Mouse (Mus musculus) limb, embryonic 12.5 days (tissue): ENCODE measurements around the gene Rbfox3. TPM values are rescaled to one million over a fixed set of nuclear protein-coding genes. Genes with fewer than 3 reads are reported as not detected.

Source experiments
- ATAC-seq: fragments of 200-750 bp; cut with Nextera tagmentation; 2 replicates; pipeline ENCODE4 v1.8.0; 2017; ENCODE audit warnings: low read depth, moderate TSS enrichment; ENCODE audit not compliant: insufficient number of reproducible peaks, insufficient read depth, low FRiP score, low TSS enrichment
- H3K27ac ChIP-seq: fragments of 300-500 bp; sonication (generic); 2 replicates; pipeline ENCODE4 v1.5.1; 2016; ENCODE audit warnings: mild to moderate bottlenecking, moderate library complexity
- H3K27me3 ChIP-seq: fragments of 300-500 bp; sonication (generic); 2 replicates; pipeline ENCODE4 v1.6.1; 2016; ENCODE audit warnings: mild to moderate bottlenecking, moderate library complexity
- H3K36me3 ChIP-seq: fragments of 300-500 bp; sonication (generic); 2 replicates; pipeline ENCODE4 v1.6.1; 2016; ENCODE audit warnings: mild to moderate bottlenecking, moderate library complexity
- H3K4me1 ChIP-seq: fragments of 300-500 bp; sonication (generic); replicated peaks from 2 replicates; pipeline ENCODE4 v1.6.1; 2016
- H3K4me2 ChIP-seq: fragments of 300-500 bp; sonication (generic); 2 replicates; pipeline ENCODE4 v1.6.1; 2016; ENCODE audit warnings: mild to moderate bottlenecking, moderate library complexity
- H3K4me3 ChIP-seq: fragments of 300-500 bp; sonication (generic); replicated peaks from 2 replicates; pipeline ENCODE4 v1.5.1; 2016; ENCODE audit warnings: mild to moderate bottlenecking
- H3K9ac ChIP-seq: fragments of 300-500 bp; sonication (generic); replicated peaks from 2 replicates; pipeline ENCODE4 v1.6.1; 2016; ENCODE audit warnings: mild to moderate bottlenecking, moderate library complexity
- H3K9me3 ChIP-seq: fragments of 300-500 bp; sonication (generic); 2 replicates; pipeline ENCODE4 v1.6.1; 2016; ENCODE audit warnings: mild to moderate bottlenecking, moderate library complexity
- WGBS: fragments of 180-500 bp; shearing (Covaris S2); methylation state at CpG from one replicate; pipeline ENCODE4 v1.1.7; 2016; 5-methylcytosine and 5-hydroxymethylcytosine counted together
- polyA plus RNA-seq: library from polyadenylated mRNA; unstranded; fragments of >200 nt; fragmentation: Nextera tagmentation; extraction: Ambion mirVana; gene quantifications from 2 replicates; pipeline ENCODE4 v1.2.1, GENCODE M21; 2016

Gene Rbfox3
- polyA plus RNA-seq, 1 experiment from 2014 or later: 3.9 TPM

DNA sequence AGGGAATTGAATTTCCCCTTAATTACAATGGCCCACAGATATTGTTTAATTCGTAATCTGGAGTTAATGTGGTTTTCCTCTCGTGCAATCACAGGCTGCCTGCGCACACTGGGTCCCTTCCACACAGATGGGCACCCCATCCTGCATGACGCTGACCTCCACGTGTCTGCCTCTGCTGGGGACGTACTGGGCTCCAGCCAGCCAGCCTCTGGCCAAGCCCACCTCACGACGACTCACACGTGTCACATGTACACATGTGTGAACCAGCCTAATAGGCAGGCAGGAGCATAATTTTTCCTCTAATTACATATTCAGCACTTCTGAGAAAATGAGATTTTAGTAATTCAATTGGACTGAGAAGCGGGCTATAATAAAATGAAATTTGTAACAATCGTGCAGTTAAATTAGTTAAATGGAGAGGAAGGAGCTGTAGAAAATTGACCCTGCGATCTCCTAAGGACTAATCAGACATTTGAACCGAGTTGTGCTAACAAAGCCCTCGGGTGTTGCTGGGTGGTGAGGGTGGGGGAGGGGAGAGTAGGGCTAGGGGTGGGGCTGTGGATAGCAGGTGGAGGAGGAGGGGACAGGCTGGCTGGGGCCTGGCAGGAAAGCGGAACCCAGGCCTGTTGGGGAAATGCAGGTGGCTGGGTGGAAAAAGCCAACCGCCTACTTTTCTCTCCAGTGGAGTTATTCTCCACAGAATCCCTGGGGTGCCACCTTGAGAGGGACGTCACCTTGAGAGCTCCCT lies 360.4 kb downstream of the Rbfox3 start:
- H3K9me3 ChIP-seq: no peaks in the 10 kb centered on the region
- H3K4me1 ChIP-seq: peaks cover 9% of the 10 kb centered on the region
- H3K4me3 ChIP-seq: no peak overlapping the region
- no peak overlapping the region for H3K4me2 ChIP-seq
- ATAC-seq: no peak
- 31% methylated on average over 17 of the region's 17 CpGs for WGBS
- no peak overlapping the region for H3K27ac ChIP-seq
- H3K36me3 ChIP-seq: no peaks in the 10 kb centered on the region
- H3K9ac ChIP-seq: no peak overlapping the region; the same call in 1 of the 2 replicates
- H3K27me3 ChIP-seq: peaks cover 60% of the 10 kb centered on the region

DNA sequence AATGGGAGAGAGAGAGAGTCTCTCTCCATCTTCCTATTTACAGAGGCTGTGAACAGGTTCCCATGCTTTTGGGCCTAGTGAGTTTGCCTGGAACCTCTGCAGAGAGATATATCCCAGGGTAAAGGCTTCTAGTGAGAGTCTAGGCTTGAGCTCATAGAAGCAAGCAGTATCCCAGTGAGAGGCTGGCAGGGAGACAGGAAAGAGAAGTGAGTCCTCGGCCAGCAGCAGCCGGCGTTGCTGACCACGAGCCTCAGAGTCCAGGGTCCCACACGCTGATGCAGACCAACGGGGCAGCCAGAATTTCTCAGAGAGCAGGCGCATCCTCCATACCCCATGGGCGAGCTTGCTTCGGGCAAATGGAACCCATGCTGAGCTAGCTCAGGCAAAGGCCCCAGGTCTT lies 363.2 kb downstream of the Rbfox3 start:
- Histone ChIP-seq H3K9me3 (no peaks in the 10 kb centered on the region), H3K4me3 (no peak overlapping the region)

DNA sequence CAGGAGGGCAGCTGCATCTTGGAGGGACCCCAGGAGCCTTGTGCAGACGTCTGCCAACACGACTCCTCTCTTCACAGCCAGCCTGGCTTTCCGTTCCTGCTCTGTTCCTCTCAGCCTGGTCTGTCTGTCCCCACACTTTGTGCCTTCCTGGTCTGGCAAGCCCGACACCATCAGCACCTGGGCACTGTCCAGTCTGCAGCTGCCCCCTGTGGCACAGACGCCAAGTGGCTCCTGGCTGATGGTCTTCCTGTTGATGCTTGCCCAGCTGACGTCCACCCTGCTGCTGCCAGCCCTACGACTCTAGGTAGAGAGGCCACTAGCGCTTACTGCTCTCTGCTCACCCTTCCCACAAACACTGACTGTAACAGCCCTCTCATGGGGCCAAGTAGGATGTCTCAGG lies 365.1 kb downstream of the Rbfox3 start:
- Histone ChIP-seq H3K27ac (no peak overlapping the region), H3K4me2 (no peak overlapping the region), H3K9me3 (no peaks in the 10 kb centered on the region), H3K27me3 (peaks cover 28% of the 10 kb centered on the region; the same call in 1 of the 2 replicates), H3K4me3 (no peak overlapping the region), H3K4me1 (peaks cover 6% of the 10 kb centered on the region), H3K9ac (no peak overlapping the region), H3K36me3 (no peaks in the 10 kb centered on the region)
- WGBS: 74% methylated on average over 8 of the region's 8 CpGs
- no peak for ATAC-seq

More for the DNA sequence above, 363.2 kb downstream of the Rbfox3 start:
- no peak overlapping the region for H3K27ac ChIP-seq
- ATAC-seq: no peak
- no peaks in the 10 kb centered on the region for H3K36me3 ChIP-seq
- WGBS: 93% methylated on average over 9 of the region's 9 CpGs
- peaks cover 9% of the 10 kb centered on the region for H3K4me1 ChIP-seq
- H3K27me3 ChIP-seq: peaks cover 36% of the 10 kb centered on the region; the same call in 1 of the 2 replicates
- no peak overlapping the region for H3K4me2 ChIP-seq
- no peak overlapping the region for H3K9ac ChIP-seq

- Histone ChIP-seq H3K4me2 (no peak overlapping the region), H3K36me3 (no peaks in the 10 kb centered on the region), H3K4me1 (no peaks in the 10 kb centered on the region), H3K4me3 (no peak overlapping the region), H3K9ac (no peak overlapping the region), H3K27me3 (peaks cover 25% of the 10 kb centered on the region; the same call in 1 of the 2 replicates), H3K27ac (no peak overlapping the region), H3K9me3 (no peaks in the 10 kb centered on the region)
- ATAC-seq: no peak
- WGBS: 16% methylated on average over 4 of the region's 4 CpGs
Measured at GRCm38 (mm10) chr11:118545690-118546089, 365.7 kb downstream of the Rbfox3 start.

DNA sequence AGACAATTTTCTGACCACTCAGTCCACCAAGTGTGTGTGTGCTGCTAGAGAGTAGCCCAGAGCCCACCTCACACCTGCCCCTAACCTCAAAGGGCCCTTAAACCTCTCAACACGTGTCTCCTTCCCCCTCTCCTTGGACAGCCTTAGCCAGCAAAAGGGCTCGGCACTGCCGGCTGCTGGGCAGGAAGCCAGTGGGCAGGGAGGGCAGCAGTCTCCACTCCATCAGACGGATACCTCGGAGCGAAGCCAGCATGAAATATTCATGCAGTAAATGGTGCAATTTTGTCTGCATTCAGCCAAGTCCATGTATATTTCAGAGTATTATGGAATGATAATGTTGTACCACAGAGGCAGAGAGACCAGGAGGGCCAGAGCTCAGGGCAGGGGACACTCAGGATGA lies 366.8 kb downstream of the Rbfox3 start:
- peaks cover 24% of the 10 kb centered on the region; the same call in 1 of the 2 replicates for H3K27me3 ChIP-seq
- no peak overlapping the region for H3K27ac ChIP-seq
- no peaks in the 10 kb centered on the region for H3K36me3 ChIP-seq
- no peak overlapping the region for H3K9ac ChIP-seq
- ATAC-seq: no peak
- H3K9me3 ChIP-seq: no peaks in the 10 kb centered on the region
- no peaks in the 10 kb centered on the region for H3K4me1 ChIP-seq
- no peak overlapping the region for H3K4me3 ChIP-seq
- no peak overlapping the region for H3K4me2 ChIP-seq
- 74% methylated on average over 6 of the region's 6 CpGs for WGBS

DNA sequence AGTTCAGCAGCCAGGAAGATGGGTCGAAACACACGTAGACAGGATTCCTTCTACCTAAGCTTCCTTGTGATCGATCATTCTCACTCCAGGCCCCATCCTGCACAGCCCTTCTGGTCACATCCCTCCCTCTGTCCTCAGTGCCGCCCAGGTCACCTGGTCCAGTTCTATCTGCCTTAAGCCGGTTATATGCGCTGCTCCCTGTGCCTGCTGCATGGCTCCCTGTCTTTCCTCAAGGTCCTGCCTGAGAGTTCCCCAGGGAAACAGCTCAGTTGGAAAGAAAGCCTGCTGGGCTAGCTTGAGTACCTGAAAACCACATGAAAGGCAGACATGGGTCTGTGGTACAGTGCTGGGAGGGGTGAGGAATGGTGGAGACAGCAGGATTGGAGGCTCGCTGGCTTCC lies 368.5 kb downstream of the Rbfox3 start:
- 64% methylated on average over 7 of the region's 7 CpGs for WGBS
- H3K4me2 ChIP-seq: no peak overlapping the region
- no peak for ATAC-seq
- H3K4me3 ChIP-seq: no peak overlapping the region
- no peaks in the 10 kb centered on the region for H3K9me3 ChIP-seq
- H3K36me3 ChIP-seq: no peaks in the 10 kb centered on the region
- no peaks in the 10 kb centered on the region for H3K4me1 ChIP-seq
- H3K9ac ChIP-seq: no peak overlapping the region
- H3K27ac ChIP-seq: no peak overlapping the region
- peaks cover 21% of the 10 kb centered on the region; the same call in 1 of the 2 replicates for H3K27me3 ChIP-seq

GRCm38 (mm10) chr11:118540411-118541026 lies 370.9 kb downstream of the Rbfox3 start:
- no peaks in the 10 kb centered on the region for H3K4me1 ChIP-seq
- no peak overlapping the region for H3K9ac ChIP-seq
- 56% methylated on average over 12 of the region's 12 CpGs for WGBS
- peaks cover 22% of the 10 kb centered on the region for H3K27me3 ChIP-seq
- H3K36me3 ChIP-seq: no peaks in the 10 kb centered on the region
- H3K9me3 ChIP-seq: no peaks in the 10 kb centered on the region
- no peak overlapping the region for H3K4me3 ChIP-seq
- no peak overlapping the region for H3K27ac ChIP-seq
- ATAC-seq: no peak
- H3K4me2 ChIP-seq: no peak overlapping the region

DNA sequence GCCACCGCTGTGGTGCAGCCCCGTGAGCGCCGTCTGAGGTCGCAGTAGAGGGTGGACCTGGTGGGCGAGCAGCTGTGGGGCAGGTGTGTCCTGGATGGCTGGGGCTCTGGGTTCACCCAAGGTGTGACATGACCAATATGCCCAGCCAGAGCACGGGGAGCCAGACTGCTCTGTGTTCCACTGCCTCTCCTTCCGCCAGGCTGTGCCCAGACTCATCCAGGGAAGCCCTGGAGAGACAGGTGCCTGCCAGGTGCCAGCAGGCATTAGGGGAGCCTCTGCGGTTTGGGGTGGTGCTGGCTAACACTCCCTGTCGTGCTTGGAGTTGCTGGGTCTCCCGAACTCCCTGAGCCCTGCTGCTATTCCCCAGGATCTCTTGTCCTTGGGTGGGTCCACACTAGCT lies 373.4 kb downstream of the Rbfox3 start:
- no peak for ATAC-seq
- H3K27ac ChIP-seq: no peak overlapping the region
- no peaks in the 10 kb centered on the region for H3K9me3 ChIP-seq
- peaks cover 32% of the 10 kb centered on the region for H3K27me3 ChIP-seq
- H3K4me3 ChIP-seq: no peak overlapping the region
- peaks cover 11% of the 10 kb centered on the region for H3K4me1 ChIP-seq
- H3K36me3 ChIP-seq: no peaks in the 10 kb centered on the region
- no peak overlapping the region for H3K4me2 ChIP-seq
- no peak overlapping the region for H3K9ac ChIP-seq
- WGBS: 79% methylated on average over 11 of the region's 11 CpGs

GRCm38 (mm10) chr11:118534382-118535092 lies 376.9 kb downstream of the Rbfox3 start:
- no peak overlapping the region for H3K27ac ChIP-seq
- no peaks in the 10 kb centered on the region for H3K9me3 ChIP-seq
- peaks cover 18% of the 10 kb centered on the region for H3K4me1 ChIP-seq
- 20% methylated on average over 18 of the region's 18 CpGs for WGBS
- H3K36me3 ChIP-seq: no peaks in the 10 kb centered on the region
- no peak overlapping the region for H3K4me3 ChIP-seq
- ATAC-seq: no peak; the same call in 1 of the 2 replicates
- no peak overlapping the region for H3K9ac ChIP-seq
- no peak overlapping the region for H3K4me2 ChIP-seq
- peaks cover 20% of the 10 kb centered on the region for H3K27me3 ChIP-seq

DNA sequence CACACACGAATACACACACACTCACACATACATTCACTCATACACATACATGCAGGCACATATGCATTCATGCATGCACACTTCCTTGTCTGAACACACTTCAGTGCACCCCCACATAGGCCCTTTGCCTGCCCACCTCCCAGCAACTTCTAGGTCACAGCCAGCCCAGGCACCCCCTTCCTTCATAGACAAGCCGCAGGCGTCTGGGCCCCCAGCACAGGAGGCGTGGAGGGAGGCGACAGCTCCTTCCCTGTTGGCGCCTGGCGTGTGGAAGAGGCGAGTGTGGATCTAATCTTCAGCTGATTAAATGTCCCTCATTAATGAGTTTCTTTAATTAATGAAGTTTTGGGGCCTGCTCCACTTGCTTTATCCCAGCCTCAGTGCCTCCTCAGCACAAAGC lies 381.1 kb downstream of the Rbfox3 start:
- Histone ChIP-seq H3K27ac (no peak overlapping the region), H3K9me3 (no peaks in the 10 kb centered on the region), H3K4me1 (peaks cover 18% of the 10 kb centered on the region), H3K36me3 (no peaks in the 10 kb centered on the region), H3K9ac (no peak overlapping the region), H3K4me3 (no peak overlapping the region), H3K4me2 (no peak overlapping the region), H3K27me3 (peaks cover 31% of the 10 kb centered on the region)
- no peak for ATAC-seq
- 73% methylated on average over 8 of the region's 8 CpGs for WGBS

DNA sequence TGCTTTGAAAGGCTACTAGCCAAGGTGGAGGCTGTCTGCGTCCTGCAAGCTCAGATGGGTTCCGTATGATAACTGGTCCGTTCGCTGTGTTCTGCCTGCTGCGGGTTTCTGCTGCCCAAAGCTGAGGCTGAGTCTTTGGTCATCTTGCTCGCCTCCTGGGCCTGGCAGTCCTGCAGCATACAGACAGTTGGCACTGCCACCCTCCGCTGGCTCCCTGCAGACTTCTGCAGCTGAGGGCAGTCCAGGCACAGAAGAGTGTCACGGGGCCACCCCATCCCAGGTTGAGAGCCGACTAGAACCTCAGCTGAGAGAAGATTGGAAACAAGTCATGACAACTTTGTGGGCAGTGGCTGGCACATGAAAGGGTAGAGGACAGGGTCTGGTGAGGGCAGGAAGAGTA lies 382.6 kb downstream of the Rbfox3 start:
- H3K9ac ChIP-seq: no peak overlapping the region
- no peak overlapping the region for H3K4me3 ChIP-seq
- no peak overlapping the region for H3K27ac ChIP-seq
- WGBS: 89% methylated on average over 9 of the region's 9 CpGs
- no peaks in the 10 kb centered on the region for H3K36me3 ChIP-seq
- ATAC-seq: no peak
- peaks cover 36% of the 10 kb centered on the region for H3K27me3 ChIP-seq
- H3K4me2 ChIP-seq: no peak overlapping the region
- no peaks in the 10 kb centered on the region for H3K9me3 ChIP-seq
- H3K4me1 ChIP-seq: peaks cover 7% of the 10 kb centered on the region; the same call in 1 of the 2 replicates
